Comparison of ENCODE assay signal across 7 mouse cellular contexts in the genomic region with DNA sequence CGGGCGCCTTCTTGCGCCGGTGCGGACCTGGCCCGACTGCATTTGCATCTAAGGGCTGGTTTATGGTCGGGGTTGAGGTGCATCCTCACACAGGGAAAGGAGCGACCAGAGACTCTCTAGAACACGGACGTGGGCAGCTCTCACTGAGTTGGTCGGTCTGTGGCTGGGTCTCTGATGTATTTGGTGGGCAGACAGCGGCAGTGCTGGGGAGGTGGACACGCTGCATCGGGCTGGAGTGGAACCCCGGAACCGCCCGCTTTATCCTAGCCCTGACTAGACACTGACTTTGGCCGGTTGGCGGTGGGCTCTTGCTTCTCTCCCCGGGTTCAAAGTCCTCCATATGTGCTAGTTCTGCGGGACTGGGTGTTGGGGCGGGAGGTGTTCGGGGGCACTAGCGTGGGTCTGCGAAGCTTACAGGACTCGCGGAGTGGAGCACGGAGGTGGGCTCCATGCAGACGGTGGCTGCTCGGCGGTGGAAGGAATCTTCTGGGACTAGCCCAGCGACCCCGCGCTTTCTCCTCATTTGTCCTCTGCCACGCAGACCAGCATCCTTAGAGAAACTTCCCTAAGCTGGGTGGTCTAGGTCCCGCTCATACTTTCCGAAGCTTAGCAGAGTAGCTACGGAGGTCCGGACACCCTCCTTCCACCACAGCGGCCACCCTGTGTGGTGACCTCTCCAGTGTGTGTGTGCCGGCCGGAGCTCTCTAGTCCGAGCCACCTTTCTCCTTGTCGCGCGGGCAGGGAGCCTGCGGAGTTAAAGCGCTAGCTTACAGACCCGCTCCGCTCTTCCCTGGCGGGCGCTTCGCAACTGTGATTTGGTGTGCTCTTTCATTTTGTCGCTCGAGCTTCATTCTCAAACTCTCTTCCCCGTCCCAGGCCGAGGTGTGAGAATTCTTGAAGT. TPM values are rescaled to one million over a fixed set of nuclear protein-coding genes. Genes with fewer than 3 reads are reported as not detected.
A peak's percentile ranks its signal among the peaks of the same experiment; 100 is the strongest.
DNase-seq lines count a peak whose midpoint lies in the region; ATAC-seq and TF ChIP-seq lines count a peak whose summit lies in the region.

No protein-coding gene starts in this region.

- peak overlapping the region; percentile 69 to 82 for H3K4me3 ChIP-seq in ES-E14 (ENCODE audit: insufficient read depth in 1 of 2, low read depth in 1 of 2, low read length in 2 of 2, poor library complexity in 1 of 2, severe bottlenecking in 1 of 2)
- H3K4me3 ChIP-seq in embryonic facial prominence, embryonic 11.5 days (ENCODE audit: low read depth, low read length): peak overlapping the region; percentile 55
- H3K4me3 ChIP-seq in limb, embryonic 12.5 days (replicated peaks): peak overlapping the region; percentile 57

- in situ Hi-C loops in ES-E14 (cut with MboI; ENCODE audit: low sequenced_read_pairs in 2 of 2, unreplicated experiment in 2 of 2): no loop called here

- H3K36me3 ChIP-seq in ES-E14 (ENCODE audit: control insufficient read depth, insufficient read depth, low read length, poor library complexity, severe bottlenecking): no peaks in the 10 kb centered on the region
- no peaks in the 10 kb centered on the region for H3K36me3 ChIP-seq in embryonic facial prominence, embryonic 11.5 days (replicated peaks; ENCODE audit: control insufficient read depth, insufficient read depth, low read depth, low read length)
- H3K36me3 ChIP-seq in limb, embryonic 12.5 days: no peaks in the 10 kb centered on the region

- no peaks in the 10 kb centered on the region for H3K9me3 ChIP-seq in ES-E14 (ENCODE audit: control insufficient read depth, insufficient read depth, low read depth, low read length)
- H3K9me3 ChIP-seq in embryonic facial prominence, embryonic 11.5 days (replicated peaks; ENCODE audit: control insufficient read depth, low read length): no peaks in the 10 kb centered on the region
- no peaks in the 10 kb centered on the region for H3K9me3 ChIP-seq in limb, embryonic 12.5 days

- peak overlapping the region; percentile 81 for H3K4me2 ChIP-seq in embryonic facial prominence, embryonic 11.5 days (ENCODE audit: low read depth, low read length)
- peak overlapping the region; percentile 90 for H3K4me2 ChIP-seq in limb, embryonic 12.5 days

- 0 out of 2 replicates have a peak overlapping the region, but pooled peaks have one; percentile 27 for H3K9ac ChIP-seq in ES-E14 (ENCODE audit: insufficient read depth, low read depth, low read length, poor library complexity, severe bottlenecking)
- H3K9ac ChIP-seq in embryonic facial prominence, embryonic 11.5 days (replicated peaks; ENCODE audit: low read length): peak overlapping the region; percentile 71
- H3K9ac ChIP-seq in limb, embryonic 12.5 days (replicated peaks): peak overlapping the region; percentile 71

- no peaks in the 10 kb centered on the region; a peak in 1 of 4 replicates for H3K4me1 ChIP-seq in ES-E14 (ENCODE audit: control insufficient read depth in 2 of 2, insufficient read depth in 2 of 2, low read length in 2 of 2, poor library complexity in 1 of 2)
- H3K4me1 ChIP-seq in embryonic facial prominence, embryonic 11.5 days (ENCODE audit: control insufficient read depth, insufficient read depth, low read length): no peaks in the 10 kb centered on the region
- H3K4me1 ChIP-seq in limb, embryonic 12.5 days (replicated peaks): peaks cover 17% of the 10 kb centered on the region

- peak; percentile 51 for DNase-seq in CD4-positive, CD25-positive, alpha-beta regulatory T cell, adult 2 months (ENCODE audit: low read depth, low spot score)
- peak; percentile 19 for DNase-seq in ES-E14 (ENCODE audit: low read depth, low spot score)
- DNase-seq in embryonic facial prominence, embryonic 11.5 days (ENCODE audit: low spot score): peak; percentile 52
- DNase-seq in heart, postnatal 36 days: peak; percentile 21 to 36
- peak; percentile 41 for DNase-seq in mesoderm, embryonic 11.5 days (ENCODE audit: low read depth, low spot score)
- peak; percentile 7 for DNase-seq in right cerebral cortex, postnatal 25 days

- H3K27me3 ChIP-seq in embryonic facial prominence, embryonic 11.5 days (ENCODE audit: control insufficient read depth, insufficient read depth, low read length): peaks cover 2% of the 10 kb centered on the region; the same call in 1 of the 2 replicates
- peaks cover 15% of the 10 kb centered on the region; the same call in 1 of the 2 replicates for H3K27me3 ChIP-seq in limb, embryonic 12.5 days

- intact Hi-C loops in heart, postnatal 36 days (cut with DNase I): loop anchor here (5.0 kb wide), 1 partner anchor 110 kb away; no protein-coding TSS in a partner anchor

- H3K27ac ChIP-seq in ES-E14 (ENCODE audit: insufficient read depth, low read depth, low read length, poor library complexity, severe bottlenecking): no peak overlapping the region
- no peak overlapping the region for H3K27ac ChIP-seq in embryonic facial prominence, embryonic 11.5 days (replicated peaks; ENCODE audit: low read depth, low read length)
- H3K27ac ChIP-seq in limb, embryonic 12.5 days: peak overlapping the region; percentile 59

- under 1% methylated on average over 57 of the region's 57 CpGs for WGBS in embryonic facial prominence, embryonic 11.5 days
- WGBS in limb, embryonic 12.5 days: under 1% methylated on average over 57 of the region's 57 CpGs

- peak; percentile 44 for ATAC-seq in embryonic facial prominence, embryonic 11.5 days (replicated peaks; ENCODE audit: insufficient number of reproducible peaks, low FRiP score, low TSS enrichment, low read depth)
- ATAC-seq in limb, embryonic 12.5 days (ENCODE audit: insufficient number of reproducible peaks, insufficient read depth, low FRiP score, low TSS enrichment, low read depth): peak; percentile 43

TF ChIP-seq in ES-E14, 5 proteins besides CTCF, POLR2A, EP300 and RAD21:
- no peak for TF ChIP-seq HCFC1 (IDR thresholded peaks at IDR 0.05; ENCODE audit: borderline replicate concordance, insufficient read depth, low read length)
- no peak for TF ChIP-seq ZNF384 (IDR thresholded peaks at IDR 0.05; ENCODE audit: low read depth, low read length)
- no peak for TF ChIP-seq CHD2 (IDR thresholded peaks at IDR 0.05; ENCODE audit: low read depth, low read length)
- no peak for TF ChIP-seq MAFK (IDR thresholded peaks at IDR 0.05; ENCODE audit: insufficient read depth, low read depth, low read length)
- no peak for TF ChIP-seq ZC3H11A (IDR thresholded peaks at IDR 0.05; ENCODE audit: borderline replicate concordance, low read depth, low read length)

RNA-seq across cellular contexts. Expression of gene Ndnf, which starts 1.0 kb away (rescaled TPM):
- total RNA-seq in ES-E14 (2012; rRNA removed): 0.95 and 1.4 TPM in 2 replicates
- 8.8 and 9.2 TPM in 2 replicates for polyA plus RNA-seq in embryonic facial prominence, embryonic 11.5 days (2014; fragmentation: Nextera tagmentation; extraction: Ambion mirVana)
- total RNA-seq in heart, postnatal 36 days (2021): 1 to 10 TPM; 2.0 to 3.9 TPM
- 7.2 and 7.3 TPM in 2 replicates for polyA plus RNA-seq in limb, embryonic 12.5 days (2016; fragmentation: Nextera tagmentation; extraction: Ambion mirVana)
